Mouse (Mus musculus): ENCODE measurements around the gene Cluh. TPM values are rescaled to one million over a fixed set of nuclear protein-coding genes. Genes with fewer than 3 reads are reported as not detected.

Cluh gene
- polyA plus RNA-seq, 1 experiment from 2014 or later = 19.4 TPM

GRCm38 (mm10) chr11:74666284-74666652 is 17.0 kb downstream of the Cluh start:
- WGBS = 89% methylated on average over 5 of the region's 5 CpGs
- H3K4me3 ChIP-seq = no peak overlapping the region
- no peaks in the 10 kb centered on the region for H3K4me1 ChIP-seq
- H3K36me3 ChIP-seq = peaks cover 80% of the 10 kb centered on the region
- no peak overlapping the region for H3K27ac ChIP-seq (replicated peaks)
- H3K9ac ChIP-seq (replicated peaks) = no peak overlapping the region
- H3K4me2 ChIP-seq (replicated peaks) = no peak overlapping the region
- no peaks in the 10 kb centered on the region for H3K27me3 ChIP-seq
- no peaks in the 10 kb centered on the region for H3K9me3 ChIP-seq
- ATAC-seq (ENCODE audit: low FRiP score, low read depth) = no peak

- peaks cover 73% of the 10 kb centered on the region for H3K36me3 ChIP-seq
Measured at GRCm38 (mm10) chr11:74666776-74667581, 17.7 kb downstream of the Cluh start.

GRCm38 (mm10) chr11:74667582-74668010 is 18.3 kb downstream of the Cluh start:
- no peak for ATAC-seq (ENCODE audit: low FRiP score, low read depth)
- H3K4me1 ChIP-seq = no peaks in the 10 kb centered on the region
- peaks cover 67% of the 10 kb centered on the region for H3K36me3 ChIP-seq
- H3K27me3 ChIP-seq = no peaks in the 10 kb centered on the region
- H3K9ac ChIP-seq (replicated peaks) = no peak overlapping the region
- no peak overlapping the region for H3K4me2 ChIP-seq (replicated peaks)
- 92% methylated on average over 13 of the region's 13 CpGs for WGBS
- no peak overlapping the region for H3K4me3 ChIP-seq
- H3K9me3 ChIP-seq = no peaks in the 10 kb centered on the region
- no peak overlapping the region for H3K27ac ChIP-seq (replicated peaks)

More at GRCm38 (mm10) chr11:74666776-74667581, 17.7 kb downstream of the Cluh start:
- Histone ChIP-seq H3K27ac (replicated peaks) (no peak overlapping the region), H3K9me3 (no peaks in the 10 kb centered on the region), H3K4me3 (no peak overlapping the region), H3K9ac (replicated peaks) (no peak overlapping the region), H3K4me2 (replicated peaks) (no peak overlapping the region), H3K4me1 (no peaks in the 10 kb centered on the region), H3K27me3 (no peaks in the 10 kb centered on the region)
- WGBS = 95% methylated on average over 14 of the region's 14 CpGs
- ATAC-seq (ENCODE audit: low FRiP score, low read depth) = no peak

GRCm38 (mm10) chr11:74668466-74668865 is 19.2 kb downstream of the Cluh start:
- no peak overlapping the region for H3K4me2 ChIP-seq (replicated peaks)
- no peak overlapping the region for H3K9ac ChIP-seq (replicated peaks)
- no peak for ATAC-seq (ENCODE audit: low FRiP score, low read depth)
- H3K9me3 ChIP-seq = no peaks in the 10 kb centered on the region
- no peak overlapping the region for H3K4me3 ChIP-seq
- no peaks in the 10 kb centered on the region for H3K4me1 ChIP-seq
- 91% methylated on average over 5 of the region's 5 CpGs for WGBS
- H3K27me3 ChIP-seq = no peaks in the 10 kb centered on the region
- no peak overlapping the region for H3K27ac ChIP-seq (replicated peaks)
- H3K36me3 ChIP-seq = peaks cover 65% of the 10 kb centered on the region

GRCm38 (mm10) chr11:74668971-74669370 is 19.7 kb downstream of the Cluh start:
- H3K27ac ChIP-seq (replicated peaks) = no peak overlapping the region
- no peak for ATAC-seq (ENCODE audit: low FRiP score, low read depth)
- H3K9ac ChIP-seq (replicated peaks) = no peak overlapping the region
- no peak overlapping the region for H3K4me2 ChIP-seq (replicated peaks)
- no peak overlapping the region for H3K4me3 ChIP-seq
- 96% methylated on average over 2 of the region's 2 CpGs for WGBS
- no peaks in the 10 kb centered on the region for H3K4me1 ChIP-seq
- no peaks in the 10 kb centered on the region for H3K27me3 ChIP-seq
- peaks cover 62% of the 10 kb centered on the region for H3K36me3 ChIP-seq
- no peaks in the 10 kb centered on the region for H3K9me3 ChIP-seq

- H3K36me3 ChIP-seq = peaks cover 62% of the 10 kb centered on the region
- no peaks in the 10 kb centered on the region for H3K27me3 ChIP-seq
- H3K9me3 ChIP-seq = no peaks in the 10 kb centered on the region
- H3K4me2 ChIP-seq (replicated peaks) = no peak overlapping the region
- H3K4me3 ChIP-seq = no peak overlapping the region
- no peak overlapping the region for H3K27ac ChIP-seq (replicated peaks)
- ATAC-seq (ENCODE audit: low FRiP score, low read depth) = no peak
- no peak overlapping the region for H3K9ac ChIP-seq (replicated peaks)
- no peaks in the 10 kb centered on the region for H3K4me1 ChIP-seq
Measured at GRCm38 (mm10) chr11:74670151-74670550, 20.9 kb downstream of the Cluh start.

- no peak overlapping the region for H3K4me2 ChIP-seq (replicated peaks)
- no peaks in the 10 kb centered on the region for H3K4me1 ChIP-seq
- peaks cover 60% of the 10 kb centered on the region for H3K36me3 ChIP-seq
- H3K9ac ChIP-seq (replicated peaks) = no peak overlapping the region
- H3K9me3 ChIP-seq = no peaks in the 10 kb centered on the region
- no peak overlapping the region for H3K4me3 ChIP-seq
- H3K27me3 ChIP-seq = no peaks in the 10 kb centered on the region
- 97% methylated on average over 1 of the region's 1 CpGs for WGBS
- no peak overlapping the region for H3K27ac ChIP-seq (replicated peaks)
- ATAC-seq (ENCODE audit: low FRiP score, low read depth) = no peak
Measured at GRCm38 (mm10) chr11:74671013-74671412, 21.7 kb downstream of the Cluh start.

- ATAC-seq (ENCODE audit: low FRiP score, low read depth) = no peak
- Histone ChIP-seq H3K36me3 (peaks cover 55% of the 10 kb centered on the region), H3K9ac (replicated peaks) (no peak overlapping the region), H3K27me3 (no peaks in the 10 kb centered on the region), H3K9me3 (no peaks in the 10 kb centered on the region), H3K4me1 (no peaks in the 10 kb centered on the region), H3K4me3 (no peak overlapping the region), H3K27ac (replicated peaks) (no peak overlapping the region), H3K4me2 (replicated peaks) (no peak overlapping the region)
- WGBS = 95% methylated on average over 5 of the region's 5 CpGs
Measured at GRCm38 (mm10) chr11:74671839-74672238, 22.5 kb downstream of the Cluh start.

GRCm38 (mm10) chr11:74672901-74673513 is 23.7 kb downstream of the Cluh start:
- Histone ChIP-seq H3K36me3 (peaks cover 55% of the 10 kb centered on the region), H3K9ac (replicated peaks) (no peak overlapping the region), H3K4me2 (replicated peaks) (no peak overlapping the region), H3K4me1 (no peaks in the 10 kb centered on the region), H3K9me3 (no peaks in the 10 kb centered on the region), H3K4me3 (no peak overlapping the region), H3K27me3 (no peaks in the 10 kb centered on the region), H3K27ac (replicated peaks) (no peak overlapping the region)
- no peak for ATAC-seq (ENCODE audit: low FRiP score, low read depth)
- WGBS = 80% methylated on average over 6 of the region's 6 CpGs

GRCm38 (mm10) chr11:74673561-74673960 is 24.3 kb downstream of the Cluh start:
- WGBS = 88% methylated on average over 1 of the region's 1 CpGs
- Histone ChIP-seq H3K27me3 (no peaks in the 10 kb centered on the region), H3K4me1 (no peaks in the 10 kb centered on the region), H3K36me3 (peaks cover 55% of the 10 kb centered on the region), H3K9me3 (no peaks in the 10 kb centered on the region), H3K4me3 (no peak overlapping the region), H3K4me2 (replicated peaks) (no peak overlapping the region), H3K27ac (replicated peaks) (no peak overlapping the region), H3K9ac (replicated peaks) (no peak overlapping the region)
- ATAC-seq (ENCODE audit: low FRiP score, low read depth) = no peak

GRCm38 (mm10) chr11:74674713-74675112 is 25.4 kb downstream of the Cluh start:
- no peak for ATAC-seq (ENCODE audit: low FRiP score, low read depth)
- H3K4me3 ChIP-seq = no peak overlapping the region
- no peaks in the 10 kb centered on the region for H3K4me1 ChIP-seq
- H3K36me3 ChIP-seq = peaks cover 59% of the 10 kb centered on the region
- no peak overlapping the region for H3K4me2 ChIP-seq (replicated peaks)
- 95% methylated on average over 8 of the region's 8 CpGs for WGBS
- no peak overlapping the region for H3K27ac ChIP-seq (replicated peaks)
- H3K9ac ChIP-seq (replicated peaks) = no peak overlapping the region
- no peaks in the 10 kb centered on the region for H3K9me3 ChIP-seq
- no peaks in the 10 kb centered on the region for H3K27me3 ChIP-seq

GRCm38 (mm10) chr11:74675156-74675555 is 25.9 kb downstream of the Cluh start:
- Histone ChIP-seq H3K4me1 (no peaks in the 10 kb centered on the region), H3K27ac (replicated peaks) (no peak overlapping the region), H3K4me3 (no peak overlapping the region), H3K9ac (replicated peaks) (no peak overlapping the region), H3K9me3 (no peaks in the 10 kb centered on the region), H3K4me2 (replicated peaks) (no peak overlapping the region), H3K36me3 (peaks cover 64% of the 10 kb centered on the region), H3K27me3 (no peaks in the 10 kb centered on the region)
- 87% methylated on average over 4 of the region's 4 CpGs for WGBS
- no peak for ATAC-seq (ENCODE audit: low FRiP score, low read depth)
